Mouse (Mus musculus) inflammation-experienced regulatory T-cells, adult 6 months (primary cell): ENCODE data around the gene Ttc4. TPM values are rescaled to one million over a fixed set of nuclear protein-coding genes. Genes with fewer than 3 reads are reported as not detected.
A peak's percentile ranks its signal among the peaks of the same experiment; 100 is the strongest.

Experiments used
- ATAC-seq: one replicate; pipeline ENCODE4 v1.8.0; 2017
- polyA plus RNA-seq, 3 experiments: library from polyadenylated mRNA; unstranded; fragments of 100-300 nt; shearing (Covaris generic); gene quantifications; one replicate each; pipeline ENCODE4 v1.2.1; 2017

The Ttc4 gene
- polyA plus RNA-seq, result 10 to 100 TPM; 40.1 to 63.1 (median 60.4) TPM

DNA sequence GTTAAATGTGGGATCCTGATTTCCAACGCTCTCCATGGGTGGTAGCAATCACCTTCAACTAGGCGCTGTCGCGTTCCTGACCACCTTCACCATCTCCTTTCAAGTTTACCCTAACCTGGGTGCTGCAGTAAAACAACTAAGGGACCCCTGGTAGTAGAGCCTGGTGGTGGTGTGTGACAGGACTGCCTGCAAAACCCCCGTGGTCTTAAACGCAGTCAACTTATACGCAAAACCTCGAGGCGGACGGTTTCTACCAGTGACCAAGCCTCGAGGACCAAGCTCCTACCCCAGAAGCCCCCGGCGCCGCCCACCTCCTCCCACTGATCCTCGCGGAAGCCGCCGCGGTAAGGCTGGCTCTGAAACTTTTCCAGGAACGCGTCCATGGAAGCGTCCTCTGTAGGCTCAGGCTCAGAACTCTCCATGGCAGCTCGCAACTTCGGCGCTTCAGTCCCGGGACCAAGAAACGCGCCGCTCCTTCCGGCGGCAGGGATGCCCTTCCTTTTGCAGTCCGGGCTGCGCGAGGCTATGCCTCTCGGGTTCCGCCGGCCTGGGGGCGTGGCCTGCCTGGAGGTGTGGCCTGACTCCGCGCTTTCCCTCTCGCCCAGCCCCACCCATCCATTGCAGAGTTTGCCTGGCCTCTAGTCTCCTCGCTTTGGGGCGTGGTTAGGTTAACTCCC, at the start of gene Ttc4:
Gene Ttc4 (minus strand): TSS at position 503 of the 677 bp plus-strand sequence.
- ATAC-seq, result peak; percentile 99

DNA sequence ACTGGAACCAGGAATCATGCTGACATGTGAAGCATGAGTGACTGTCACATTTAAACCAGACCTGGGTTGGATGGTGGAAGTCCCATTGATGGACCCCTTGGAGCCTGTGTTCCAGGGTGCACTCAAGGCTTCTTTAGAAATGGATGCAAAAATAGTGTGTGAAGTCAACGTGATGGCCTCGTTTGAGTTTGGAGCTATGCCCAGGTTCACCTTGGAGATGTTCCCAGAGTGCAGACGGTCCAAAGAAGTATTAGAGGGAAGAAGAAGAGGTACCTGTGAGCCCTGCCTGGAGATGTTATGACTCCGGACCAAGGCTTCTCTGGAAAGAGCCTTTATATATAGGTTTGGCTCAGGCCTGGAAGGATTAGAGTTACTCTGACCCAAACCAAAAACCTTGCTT, 41.9 kb upstream of the Ttc4 start:
- no peak for ATAC-seq

DNA sequence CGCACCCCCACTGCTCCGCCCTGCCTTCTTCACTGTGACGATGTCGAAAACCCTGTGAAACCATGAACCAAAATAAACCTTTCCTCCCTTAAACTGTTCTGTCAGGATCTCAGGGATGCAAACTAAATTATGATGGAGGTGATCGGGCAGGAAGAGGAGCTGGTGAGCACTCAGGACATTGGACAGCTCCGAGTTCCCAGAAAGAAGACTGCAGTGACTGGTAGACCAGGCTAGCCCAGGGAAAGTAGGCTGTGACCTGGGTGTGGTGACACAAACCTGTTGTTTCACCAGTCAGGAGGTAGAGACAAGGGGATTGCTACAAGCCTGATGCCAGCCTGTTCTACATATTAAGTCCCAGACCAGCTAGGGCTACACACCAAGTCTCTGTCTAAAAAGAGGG, 34.9 kb upstream of the Ttc4 start:
- no peak for ATAC-seq

DNA sequence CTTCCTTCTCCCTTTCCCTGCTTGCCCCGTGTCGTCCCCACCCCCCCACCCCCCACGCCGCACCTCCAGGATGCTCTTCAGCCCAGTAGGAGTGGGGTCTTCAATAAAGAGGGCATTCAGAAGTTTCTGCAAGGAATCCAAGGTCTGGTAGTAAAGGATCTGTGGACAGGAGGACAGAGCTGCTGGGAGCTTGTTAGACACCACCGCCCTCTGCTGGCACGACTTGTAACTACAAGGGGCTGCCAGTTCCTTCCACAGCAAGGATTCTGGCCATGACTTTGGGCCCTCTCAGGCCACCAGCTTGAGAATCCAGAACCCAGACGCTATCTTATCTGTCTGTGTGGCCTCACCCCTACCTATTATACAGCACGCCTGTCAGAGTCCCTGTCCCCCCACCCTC, 29.7 kb upstream of the Ttc4 start:
- no peak for ATAC-seq

DNA sequence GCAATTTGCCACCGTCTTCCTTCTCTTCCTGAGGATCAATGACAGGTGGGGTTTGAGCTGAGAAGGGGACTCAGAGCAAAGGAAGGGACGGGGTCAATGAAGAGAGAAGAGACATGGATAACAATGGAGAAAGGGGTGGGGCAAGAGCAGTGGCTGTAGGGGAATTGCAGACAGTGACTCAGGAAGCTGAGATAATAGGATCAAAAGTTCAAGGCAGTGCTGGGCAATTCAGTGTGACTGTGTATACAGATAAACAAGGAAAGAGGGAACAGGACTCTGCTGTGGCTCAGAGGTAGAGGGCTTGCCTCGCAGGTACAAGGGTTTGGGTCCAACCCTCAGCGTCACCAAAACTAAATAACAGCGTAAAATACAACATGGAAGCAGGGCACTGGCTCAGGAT, 29.2 kb upstream of the Ttc4 start:
- ATAC-seq, result no peak

DNA sequence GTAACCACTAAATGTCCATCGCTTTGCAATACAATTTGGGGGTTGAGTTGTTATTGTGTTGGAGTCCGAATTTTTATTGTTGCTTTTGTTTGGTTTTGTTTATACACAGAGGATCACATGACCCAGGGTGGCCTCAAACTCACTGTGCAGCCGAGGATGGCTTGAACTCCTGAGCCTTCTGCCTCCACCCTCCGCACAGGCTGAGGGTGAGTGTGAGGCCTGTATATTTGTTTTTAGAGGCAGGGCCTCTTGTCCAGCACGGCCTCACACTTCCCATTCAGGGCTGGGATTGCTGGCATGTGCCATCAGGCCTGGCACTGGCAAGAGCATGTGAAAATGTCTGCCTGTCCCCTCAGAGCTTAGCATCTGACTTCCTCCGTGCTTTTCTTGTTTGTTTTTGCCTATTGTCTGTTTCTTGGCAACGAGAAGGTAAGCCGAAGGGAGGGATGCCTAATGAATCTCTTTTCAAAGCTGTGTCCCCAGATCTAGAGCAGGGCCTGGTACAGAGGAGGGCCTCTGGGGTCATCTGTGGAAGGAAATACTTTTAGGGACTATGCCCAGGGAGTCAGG, 26.4 kb upstream of the Ttc4 start:
- no peak for ATAC-seq

DNA sequence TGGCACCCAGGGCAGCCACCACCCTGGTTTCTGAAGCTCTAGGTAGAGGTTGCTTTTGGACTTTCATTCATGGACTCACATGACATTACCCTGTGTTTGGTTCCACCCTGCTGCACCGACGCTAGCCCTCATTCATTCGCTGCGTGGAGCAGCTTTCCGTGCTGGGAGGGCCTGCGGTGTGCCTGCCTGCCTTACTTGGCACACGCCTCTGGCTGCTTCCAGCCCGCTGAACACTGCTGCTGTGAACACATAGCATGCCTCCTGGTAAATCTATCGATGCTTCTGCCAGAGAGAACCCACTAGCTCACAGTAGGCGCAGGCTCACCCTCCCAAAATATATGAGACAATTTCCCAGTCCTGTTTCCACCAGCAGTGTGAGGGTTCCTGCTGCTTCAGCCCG, 25.7 kb upstream of the Ttc4 start:
- no peak for ATAC-seq

DNA sequence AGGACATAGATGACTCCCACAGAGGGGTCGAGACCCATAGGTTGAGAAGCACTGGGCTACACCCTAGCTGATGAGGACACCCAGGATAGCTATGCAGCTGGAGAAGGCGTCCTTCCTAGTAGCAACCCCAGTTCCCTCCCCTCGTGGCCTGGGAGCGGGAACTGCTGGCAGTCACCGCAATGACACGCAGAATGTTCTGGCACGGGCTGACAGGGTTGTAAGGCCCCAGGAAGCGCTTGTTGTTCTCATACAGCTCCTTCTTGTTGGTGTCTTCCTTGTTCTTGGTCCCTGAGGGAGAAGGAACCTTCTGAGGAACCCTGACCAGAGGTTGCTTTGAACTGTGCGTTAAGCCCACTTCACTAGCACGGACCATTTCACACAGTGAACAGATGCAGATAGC, 25.2 kb upstream of the Ttc4 start:
- ATAC-seq, result no peak

DNA sequence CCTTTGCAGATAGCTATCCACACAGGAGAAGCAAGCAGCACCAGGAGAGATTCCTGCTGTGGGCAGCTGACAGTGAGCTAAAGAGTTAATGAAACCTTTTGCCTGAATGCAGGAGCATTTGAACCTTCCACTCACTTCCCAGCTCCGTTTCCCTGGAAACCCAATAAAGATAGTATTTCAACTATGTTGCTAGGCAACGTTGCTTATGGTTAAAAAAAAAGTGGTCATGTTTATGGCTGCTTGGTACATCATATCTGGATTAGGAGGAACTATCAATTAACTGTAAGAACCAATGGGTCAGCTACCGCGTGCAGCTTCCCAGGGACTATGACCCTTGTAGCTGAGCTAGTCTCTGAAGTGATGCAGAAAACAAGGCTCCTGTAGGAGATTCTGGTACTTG, 22.1 kb upstream of the Ttc4 start:
- no peak for ATAC-seq

DNA sequence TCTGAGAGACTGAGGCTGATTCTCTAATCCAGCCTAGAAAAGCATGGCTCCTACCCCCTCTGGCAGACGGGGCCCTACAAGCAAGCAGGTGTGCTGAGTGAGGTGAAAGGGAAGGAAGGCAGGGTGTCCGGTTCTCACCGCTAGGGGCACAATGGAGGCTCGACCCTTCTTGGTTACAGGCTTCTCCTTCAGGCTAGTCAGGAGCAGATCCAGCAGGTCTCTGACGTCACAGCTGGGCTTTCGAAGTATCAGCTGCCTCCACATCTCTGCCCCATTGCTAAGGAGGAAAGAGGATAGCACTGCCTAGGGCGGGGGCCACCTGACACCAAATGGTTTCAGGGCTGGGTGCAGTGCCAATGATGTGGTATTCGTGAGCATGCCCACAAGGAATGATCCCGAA, 21.2 kb upstream of the Ttc4 start:
- peak; percentile 35 for ATAC-seq

DNA sequence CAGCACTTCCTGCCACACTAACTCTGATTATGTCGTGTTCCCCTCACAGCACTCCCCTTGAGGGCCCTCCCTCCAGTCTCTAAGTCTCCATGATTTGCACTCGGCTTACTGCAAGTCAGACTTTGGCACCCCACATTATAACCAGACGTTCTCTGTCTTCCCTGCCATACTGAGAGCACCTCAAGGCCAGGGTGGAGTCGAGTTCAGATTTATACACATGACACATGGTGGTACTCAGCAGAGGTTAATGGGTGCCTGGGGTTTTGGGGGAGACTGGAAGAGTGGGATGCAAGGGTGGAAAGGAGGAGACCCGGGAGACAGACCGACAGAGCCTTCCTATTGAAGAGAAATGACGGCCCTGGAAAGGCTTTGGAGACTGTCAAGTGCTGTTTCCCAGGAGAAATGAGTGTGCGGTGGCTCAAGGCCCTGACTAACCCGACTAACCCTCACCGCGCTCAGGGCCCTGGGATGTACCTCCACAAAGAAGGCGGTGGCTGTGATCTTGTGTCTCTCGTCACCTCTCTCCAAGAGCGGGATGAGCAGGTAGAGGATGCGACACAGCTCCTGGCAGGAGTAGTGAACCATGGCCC, 15.2 kb upstream of the Ttc4 start:
- no peak for ATAC-seq

DNA sequence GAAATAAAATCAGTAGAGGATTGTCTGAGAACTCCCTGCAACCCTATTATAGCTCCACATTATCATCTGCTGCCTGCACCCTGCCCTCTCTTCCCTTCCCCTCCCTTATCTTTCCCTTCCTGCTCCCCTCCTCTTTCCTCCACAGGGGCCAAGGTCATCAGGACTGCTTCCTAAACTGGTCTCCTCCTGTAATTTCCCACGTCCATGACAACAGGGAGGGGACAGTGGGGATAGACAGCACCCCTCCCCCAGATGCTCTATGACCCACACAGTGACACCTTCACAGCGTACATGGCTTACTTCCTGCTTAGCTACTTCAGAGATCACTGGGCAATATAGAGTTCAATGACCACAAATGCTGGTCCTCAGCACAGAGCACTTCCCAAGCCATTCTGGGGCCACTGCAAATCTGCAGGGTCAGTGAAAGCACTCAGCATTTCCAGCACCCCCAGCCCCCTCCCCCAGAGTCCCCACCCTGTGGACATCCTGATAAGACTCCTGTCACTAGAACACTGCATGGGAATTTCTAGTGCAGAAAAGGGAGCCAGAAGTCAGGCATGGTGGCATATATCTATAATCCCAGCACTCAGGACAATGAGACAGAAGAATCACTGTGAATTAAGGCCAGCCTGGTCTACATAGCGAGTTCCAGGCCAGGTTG, 10.0 kb upstream of the Ttc4 start:
- ATAC-seq, result no peak

DNA sequence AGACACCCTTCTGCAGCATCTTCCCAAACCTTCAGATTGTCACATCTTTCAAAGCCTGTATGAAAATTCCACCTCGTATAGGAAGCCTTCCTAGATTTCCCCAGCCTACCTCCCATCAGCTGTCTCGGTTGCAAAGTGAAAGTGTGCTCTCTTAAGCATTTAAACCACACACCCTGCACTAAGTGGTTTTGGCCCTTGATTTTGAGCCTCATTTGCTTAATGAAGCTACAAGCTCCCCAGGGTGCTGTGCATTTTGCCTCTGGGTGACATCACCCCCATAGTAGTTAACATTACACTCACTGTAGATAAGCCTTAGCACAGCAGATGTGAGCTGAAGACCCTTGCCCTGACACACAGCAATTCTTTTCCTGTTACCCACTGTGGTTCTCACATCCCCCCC, 2.2 kb upstream of the Ttc4 start:
- no peak for ATAC-seq

DNA sequence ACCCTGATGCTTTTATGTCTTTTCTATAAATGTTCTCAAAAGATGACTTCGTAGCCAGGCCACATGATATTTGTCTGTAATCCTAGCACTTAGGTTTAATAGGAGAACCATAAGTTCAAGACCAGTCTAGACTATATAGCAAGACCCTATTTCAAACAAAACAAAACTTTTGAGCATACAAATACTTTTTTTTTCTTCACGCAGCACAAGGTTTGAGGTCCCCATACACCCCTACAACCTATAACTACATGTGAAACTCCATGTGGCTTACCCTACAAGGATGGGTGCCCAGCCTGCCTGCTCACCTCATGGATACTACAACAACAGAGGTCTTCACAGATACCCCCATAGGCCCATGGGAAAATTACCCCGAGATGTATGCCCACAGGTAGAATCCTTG, 408 bp upstream of the Ttc4 start:
- no peak for ATAC-seq

DNA sequence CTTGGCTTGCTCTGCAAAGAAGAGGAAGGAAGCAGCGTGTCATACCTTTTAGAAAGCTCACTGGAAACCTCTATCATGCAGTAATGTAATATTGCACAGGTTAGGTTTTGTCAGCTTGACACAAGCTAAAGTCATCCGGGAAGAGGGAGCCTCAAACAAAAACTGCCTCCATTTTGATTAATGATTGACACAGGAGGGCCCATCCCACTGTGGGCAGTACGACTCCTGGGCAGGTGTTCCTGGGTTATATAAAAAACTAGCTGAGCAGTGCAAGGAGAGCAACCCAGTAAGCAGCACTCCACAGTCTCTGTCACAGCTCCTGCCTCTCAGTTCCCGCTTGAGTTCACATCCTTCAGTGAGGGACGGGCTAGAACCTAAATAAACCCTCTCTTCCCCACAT, 2.0 kb downstream of the Ttc4 start:
- no peak for ATAC-seq

DNA sequence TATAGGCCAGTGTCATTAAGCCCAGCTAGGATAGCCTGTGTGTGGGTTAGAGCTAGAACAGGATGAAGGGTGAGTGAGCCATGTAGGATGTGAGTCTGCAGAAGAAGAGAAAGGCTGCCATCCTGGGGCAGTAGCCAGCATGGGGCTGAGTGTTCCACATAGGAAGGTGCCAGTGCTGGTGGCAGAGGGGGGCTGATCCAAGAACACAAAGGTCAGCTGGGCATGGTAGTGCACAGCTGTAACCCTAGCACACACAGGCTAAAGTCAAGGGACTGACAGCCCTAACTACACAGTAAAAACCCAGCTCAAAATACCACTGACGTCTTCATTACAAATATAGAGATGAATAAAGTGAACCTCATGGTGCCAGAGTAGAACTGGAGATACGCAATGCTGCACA, 12.2 kb downstream of the Ttc4 start:
- ATAC-seq, result no peak

DNA sequence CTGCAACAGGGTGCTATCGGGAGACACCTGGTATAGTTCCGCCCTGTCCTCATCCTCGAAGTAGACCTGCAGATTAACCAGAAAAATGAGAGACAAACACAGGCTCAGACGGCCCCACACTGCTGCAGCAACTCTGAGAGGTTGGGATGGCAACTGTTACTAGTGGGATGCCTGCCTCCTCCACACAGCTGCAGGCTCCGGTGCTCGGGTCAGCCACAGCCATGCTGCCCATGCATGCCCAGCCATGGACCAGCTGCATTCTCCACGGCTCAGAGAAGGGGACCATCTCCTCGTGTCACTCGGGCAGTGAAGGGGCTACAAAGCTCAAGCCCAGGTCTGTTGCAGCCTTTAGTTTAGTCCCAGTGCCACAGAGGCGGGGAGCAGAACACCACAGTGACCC, 13.1 kb downstream of the Ttc4 start:
- ATAC-seq, result no peak

DNA sequence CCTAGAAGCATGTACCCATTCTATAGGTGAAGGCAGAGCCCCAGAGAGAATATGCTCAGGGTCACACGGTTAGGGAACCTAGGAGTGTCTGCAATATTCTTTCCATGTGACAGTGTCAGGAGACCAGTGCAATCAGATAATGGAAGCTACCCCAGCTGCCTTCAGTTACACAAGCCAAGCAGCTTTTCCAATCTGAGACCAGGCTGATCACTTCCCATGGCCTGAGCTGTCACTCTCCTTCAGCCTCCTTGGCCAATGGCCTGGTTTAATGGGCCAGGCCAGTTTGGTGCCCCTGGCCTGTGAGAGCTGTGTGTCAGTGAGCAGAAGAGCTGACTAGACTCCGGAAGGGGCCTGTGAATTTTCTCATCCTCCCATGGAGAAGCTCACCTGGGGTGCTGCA, 13.5 kb downstream of the Ttc4 start:
- no peak for ATAC-seq

DNA sequence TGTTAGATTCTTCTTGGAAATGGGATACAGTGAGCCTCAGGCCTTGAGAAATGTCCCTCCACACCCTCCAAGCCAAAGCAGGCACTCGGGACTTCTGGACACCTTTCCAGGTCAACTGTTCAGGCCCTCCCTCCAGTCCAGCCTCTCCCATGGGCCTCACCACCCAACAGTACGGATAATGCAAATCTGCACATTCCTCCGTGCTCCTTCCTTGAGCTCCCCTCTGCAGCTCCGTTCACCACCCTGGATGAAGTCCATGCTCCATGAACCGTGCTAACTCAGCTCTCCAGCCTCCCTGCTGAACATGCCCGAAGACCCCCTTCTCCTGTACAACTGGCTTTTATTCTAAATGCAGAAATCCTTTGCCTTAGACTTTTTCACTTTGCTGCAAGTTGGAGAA, 14.0 kb downstream of the Ttc4 start:
- ATAC-seq, result no peak

DNA sequence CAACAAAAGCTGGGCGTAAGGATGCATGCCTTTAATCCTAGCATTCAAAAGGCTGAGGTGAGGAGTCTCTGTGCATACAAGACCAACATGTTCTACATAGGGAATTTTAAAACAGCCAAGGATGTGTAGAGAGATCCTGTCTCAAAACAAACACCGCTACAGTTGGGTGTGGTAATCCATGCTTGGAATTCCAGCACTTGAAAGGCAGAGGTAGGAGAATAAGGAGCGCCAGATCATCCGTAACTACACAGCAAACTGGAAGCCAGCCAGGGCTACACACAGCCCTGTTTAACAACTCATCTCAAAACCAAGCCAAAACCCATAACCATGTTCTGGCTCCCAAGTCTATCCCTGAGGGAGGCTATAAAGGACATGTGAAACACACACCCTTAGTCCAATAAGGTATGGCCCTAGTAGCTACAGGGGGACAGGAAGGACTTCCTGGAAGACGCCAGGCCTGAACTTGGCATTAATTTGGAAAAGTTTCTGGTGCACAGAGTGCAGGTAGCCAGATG, 14.7 kb downstream of the Ttc4 start:
- no peak for ATAC-seq

DNA sequence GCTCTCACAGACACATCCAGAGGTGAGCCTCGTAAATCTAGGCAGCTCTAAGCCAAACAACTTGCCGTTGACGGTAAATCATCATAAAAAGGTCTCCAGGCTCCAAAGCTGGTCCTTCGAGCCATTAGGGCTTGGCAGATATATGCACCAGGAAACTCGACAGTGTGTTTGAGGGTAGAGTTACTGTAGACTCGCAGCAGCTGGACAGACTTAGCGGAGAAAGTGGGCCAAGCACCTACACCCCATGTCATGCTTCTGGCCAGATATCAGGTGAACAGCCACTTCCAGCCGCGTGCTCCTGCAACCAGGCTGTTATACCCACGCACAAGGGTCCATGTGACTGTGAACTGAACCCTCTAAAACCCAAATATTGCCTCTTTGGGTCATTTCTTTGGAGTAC, 23.1 kb downstream of the Ttc4 start:
- ATAC-seq, result no peak

DNA sequence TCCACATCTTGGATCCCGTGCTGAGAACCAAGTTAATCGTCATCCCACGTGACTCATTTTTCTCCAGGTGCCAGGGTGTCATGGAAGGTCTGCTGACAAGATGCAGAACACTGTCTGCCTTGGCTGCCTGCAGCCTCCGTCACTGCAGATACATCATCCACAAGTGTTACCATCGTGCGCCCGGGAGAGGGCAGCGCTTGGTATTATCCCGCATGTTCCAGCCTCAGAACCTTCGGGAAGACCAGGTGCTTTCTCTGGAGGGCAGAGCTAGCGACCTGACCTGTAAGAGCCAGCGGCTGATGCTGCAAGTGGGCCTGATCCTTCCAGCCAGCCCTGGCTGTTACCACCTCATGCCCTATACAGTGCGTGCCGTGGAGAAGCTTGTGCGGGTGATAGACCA, 25.7 kb downstream of the Ttc4 start:
- ATAC-seq, result no peak

DNA sequence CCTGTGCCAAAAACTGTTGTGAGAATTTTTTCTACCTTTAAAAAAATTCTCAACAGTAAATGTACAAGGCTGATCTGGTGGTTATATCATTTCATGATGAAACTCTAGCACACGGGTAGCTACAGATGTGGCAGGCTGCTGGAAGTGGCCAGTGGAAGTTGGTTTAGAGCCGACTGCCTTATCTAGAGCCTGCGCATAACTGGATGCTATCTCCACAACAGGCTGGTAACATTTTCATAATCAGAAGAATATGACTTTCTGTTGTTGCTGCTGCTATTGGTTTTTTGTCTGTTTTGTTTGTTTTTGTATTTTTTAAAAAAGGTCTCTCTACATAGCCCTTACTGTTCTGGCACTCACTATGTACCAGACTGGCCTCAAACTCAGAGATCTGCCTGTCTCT, 26.2 kb downstream of the Ttc4 start:
- no peak for ATAC-seq
